Mouse (Mus musculus): ENCODE results near the gene Dlx6. TPM values are rescaled to one million over a fixed set of nuclear protein-coding genes. Genes with fewer than 3 reads are reported as not detected.

Gene Dlx6
- 10 to 100 TPM in 1 of 2 experiments, 1 to 10 TPM in 1; 7.3 to 21.3 TPM for total RNA-seq (2021)

DNA sequence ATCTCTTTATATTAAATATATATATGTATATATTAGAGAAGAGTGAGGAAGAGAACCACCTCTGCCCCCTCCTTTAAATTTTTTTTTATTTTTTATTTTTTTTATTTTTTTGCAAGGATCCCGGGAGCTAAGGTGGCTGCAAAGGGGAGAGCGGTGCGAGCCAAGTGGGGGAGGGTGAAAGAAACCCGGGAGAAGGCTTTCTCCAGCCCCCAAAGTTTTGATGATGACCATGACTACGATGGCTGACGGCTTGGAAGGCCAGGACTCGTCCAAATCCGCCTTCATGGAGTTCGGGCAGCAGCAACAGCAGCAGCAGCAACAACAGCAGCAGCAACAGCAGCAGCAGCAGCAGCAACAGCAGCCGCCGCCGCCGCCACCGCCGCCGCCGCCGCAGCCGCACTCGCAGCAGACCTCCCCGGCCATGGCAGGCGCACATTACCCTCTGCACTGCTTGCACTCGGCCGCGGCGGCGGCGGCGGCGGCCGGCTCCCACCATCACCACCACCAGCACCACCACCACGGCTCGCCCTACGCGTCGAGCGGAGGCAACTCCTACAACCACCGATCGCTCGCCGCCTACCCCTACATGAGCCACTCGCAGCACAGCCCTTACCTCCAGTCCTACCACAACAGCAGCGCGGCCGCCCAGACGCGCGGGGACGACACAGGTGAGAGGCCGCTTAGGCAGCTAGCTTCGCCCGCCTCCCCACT is at the start of gene Dlx6:
Dlx6 (plus strand) TSS at position 175 of the 711 bp plus-strand sequence.
- DNase-seq (ENCODE audit: low spot score in 2 of 2) = no peak
- intact Hi-C loops (cut with DNase I) = loop anchor here (5.0 kb wide), 1 partner anchor 286 kb away; the partner anchor contains the start of gene Sem1

GRCm38 (mm10) chr6:6816821-6817220 is 46.3 kb upstream of the Dlx6 start:
- DNase-seq (ENCODE audit: low spot score in 2 of 2) = peak; percentile 20 to 92
- intact Hi-C loops (cut with DNase I) = no loop called here

DNA sequence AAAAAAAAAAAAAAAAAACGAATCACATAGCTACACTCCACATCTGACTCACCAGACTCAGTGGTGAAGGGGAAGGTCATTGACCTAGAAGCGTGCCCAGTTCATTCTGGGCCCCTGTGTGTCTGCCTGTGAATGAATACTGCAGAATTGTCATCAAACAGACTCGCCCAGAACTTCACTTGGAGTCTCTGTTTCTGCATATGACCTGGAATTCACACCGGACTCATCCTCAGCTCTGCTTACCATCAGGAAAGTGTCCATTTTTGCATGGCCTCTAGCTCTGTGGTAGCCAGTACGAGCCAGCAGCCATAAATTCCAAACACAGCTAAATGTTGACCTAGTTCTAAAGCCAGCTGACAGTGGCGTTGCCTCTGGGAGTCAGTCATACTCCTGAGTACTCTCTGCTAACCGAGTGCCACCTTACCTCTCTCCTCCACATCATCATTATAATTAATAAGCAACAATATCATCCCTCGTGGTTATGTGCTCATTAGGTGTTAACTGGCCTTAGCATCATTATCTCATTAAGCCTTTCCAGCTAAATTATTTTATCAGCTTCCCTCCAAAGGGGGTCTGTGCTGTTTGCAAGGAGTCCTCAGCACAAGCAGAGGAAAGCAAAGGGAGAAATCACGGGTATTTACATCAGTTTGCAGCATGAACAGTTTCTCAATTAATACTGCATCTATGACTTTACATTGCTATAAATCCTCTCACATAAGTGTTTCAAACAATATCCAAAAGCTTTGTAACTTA is 44.9 kb upstream of the Dlx6 start:
- DNase-seq (ENCODE audit: low spot score in 2 of 2) = no peak
- intact Hi-C loops (cut with DNase I) = no loop called here

- no peak for DNase-seq (ENCODE audit: low spot score in 2 of 2)
- intact Hi-C loops (cut with DNase I) = no loop called here
These were observed 44.0 kb upstream of the Dlx6 start for GRCm38 (mm10) chr6:6819134-6819533.

DNA sequence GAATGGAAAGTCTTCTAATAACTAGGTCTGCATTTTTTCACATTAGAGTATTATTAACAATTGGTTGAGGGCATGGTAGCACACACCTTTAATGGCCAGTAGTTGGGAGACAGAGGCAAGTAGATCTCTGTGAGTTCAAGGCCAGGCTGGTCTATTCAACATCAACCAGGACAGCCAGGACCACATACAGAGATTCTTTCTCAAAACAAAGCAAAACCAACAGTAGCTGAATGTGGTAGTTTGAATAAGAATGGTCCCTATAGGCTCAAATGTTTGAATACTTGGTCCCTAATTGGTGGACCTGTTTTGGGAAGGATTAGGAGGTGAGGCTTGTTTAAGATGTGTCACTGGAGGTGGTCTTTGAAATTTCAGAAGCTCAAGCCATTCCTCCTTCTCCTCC is 37.8 kb upstream of the Dlx6 start:
- DNase-seq (ENCODE audit: low spot score in 2 of 2) = no peak
- intact Hi-C loops (cut with DNase I) = no loop called here

DNA sequence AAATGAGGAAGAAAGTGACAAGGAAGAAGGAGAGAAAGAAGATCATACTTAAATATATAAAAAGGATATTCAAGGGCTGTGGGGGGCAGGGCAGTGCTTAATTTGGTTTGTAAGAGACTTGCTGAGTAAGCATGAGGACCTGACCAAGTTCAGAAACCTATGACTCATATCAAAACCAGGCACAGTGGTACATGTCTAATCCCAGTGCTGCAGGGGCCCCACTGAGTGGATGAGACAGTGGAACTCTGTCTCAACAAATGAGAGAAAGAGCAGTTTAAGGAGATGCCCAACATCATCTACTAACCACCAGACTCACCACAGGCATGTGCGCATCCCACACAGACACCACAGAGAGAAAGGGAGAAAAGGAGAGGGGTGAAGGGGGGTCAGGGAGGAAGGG is 36.3 kb upstream of the Dlx6 start:
- no peak for DNase-seq (ENCODE audit: low spot score in 2 of 2)
- intact Hi-C loops (cut with DNase I) = no loop called here

DNA sequence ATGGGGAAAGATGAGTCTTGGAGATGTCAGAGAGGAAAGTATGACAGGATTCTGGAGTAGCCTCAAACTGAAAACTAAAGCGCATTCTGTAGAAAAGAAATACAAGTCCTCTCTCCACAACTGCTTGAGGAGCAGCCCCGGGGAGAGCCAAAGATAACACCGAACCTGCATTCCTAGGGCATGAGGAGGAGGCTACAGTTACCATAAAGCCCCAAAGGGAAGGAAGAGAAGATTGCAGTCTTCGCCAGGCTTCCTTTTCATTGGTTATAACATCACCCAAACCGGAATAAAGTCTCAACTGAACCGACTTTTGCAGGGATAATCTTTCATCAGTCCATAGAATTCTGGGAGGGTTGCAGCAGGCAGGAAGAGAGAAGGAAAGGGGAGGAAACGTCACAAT is 32.7 kb upstream of the Dlx6 start:
- no peak for DNase-seq (ENCODE audit: low spot score in 2 of 2)
- intact Hi-C loops (cut with DNase I) = no loop called here

DNA sequence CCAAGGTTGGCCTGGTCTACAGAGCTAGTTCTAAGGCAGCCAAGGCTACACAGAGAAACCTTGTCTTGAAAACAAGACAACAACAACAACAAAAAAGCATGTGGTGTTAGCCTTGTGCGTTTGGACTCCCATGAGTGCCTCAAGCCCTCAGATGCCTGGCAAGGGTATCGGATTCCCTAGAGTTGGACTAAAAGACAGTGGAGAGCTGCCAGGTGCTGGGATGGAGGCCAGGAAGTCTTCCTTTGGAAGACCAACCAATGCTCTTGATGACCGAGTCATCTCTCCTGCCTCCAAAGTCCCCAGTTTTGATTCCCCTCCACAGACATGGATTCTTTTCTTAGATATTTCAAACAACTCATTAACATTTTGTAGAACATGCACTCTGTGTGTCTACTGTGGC is 29.8 kb upstream of the Dlx6 start:
- intact Hi-C loops (cut with DNase I) = no loop called here
- no peak for DNase-seq (ENCODE audit: low spot score in 2 of 2)

- intact Hi-C loops (cut with DNase I) = loop anchor here (5.0 kb wide), 1 partner anchor 34 kb away; the partner anchor contains the start of gene Dlx5
- no peak for DNase-seq (ENCODE audit: low spot score in 2 of 2)
These were observed 14.6 kb upstream of the Dlx6 start for GRCm38 (mm10) chr6:6848541-6848940.

DNA sequence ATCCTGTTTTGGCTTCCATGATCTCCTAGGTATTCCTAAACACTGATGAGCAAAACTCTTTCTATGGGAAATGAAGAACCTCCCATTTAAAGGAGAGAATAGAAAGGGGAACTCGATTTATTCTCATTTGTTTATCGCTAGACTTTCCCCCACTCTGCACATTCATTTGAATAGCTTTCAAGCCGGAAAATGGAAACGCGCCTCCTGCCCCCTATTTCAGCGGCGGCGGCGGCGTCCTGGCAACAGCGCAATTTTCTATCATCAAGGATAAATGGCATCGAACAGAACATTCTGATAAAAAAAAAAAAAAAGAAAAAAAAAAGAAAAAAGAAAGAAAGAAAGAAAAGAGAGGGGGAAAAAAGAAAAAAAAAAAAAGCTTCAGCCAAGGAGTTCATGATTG is 13.4 kb upstream of the Dlx6 start:
- intact Hi-C loops (cut with DNase I) = loop anchor here (5.0 kb wide), 1 partner anchor 33 kb away; the partner anchor contains the start of gene Dlx5
- no peak for DNase-seq (ENCODE audit: low spot score in 2 of 2)

GRCm38 (mm10) chr6:6850324-6851060 is 12.6 kb upstream of the Dlx6 start:
- intact Hi-C loops (cut with DNase I) = no loop called here
- DNase-seq (ENCODE audit: low spot score in 2 of 2) = no peak

- intact Hi-C loops (cut with DNase I) = no loop called here
- DNase-seq (ENCODE audit: low spot score in 2 of 2) = no peak
These were observed 12.0 kb upstream of the Dlx6 start for GRCm38 (mm10) chr6:6851166-6851565.

- DNase-seq (ENCODE audit: low spot score in 2 of 2) = no peak
These were observed 10.2 kb upstream of the Dlx6 start for GRCm38 (mm10) chr6:6852944-6853343.

DNA sequence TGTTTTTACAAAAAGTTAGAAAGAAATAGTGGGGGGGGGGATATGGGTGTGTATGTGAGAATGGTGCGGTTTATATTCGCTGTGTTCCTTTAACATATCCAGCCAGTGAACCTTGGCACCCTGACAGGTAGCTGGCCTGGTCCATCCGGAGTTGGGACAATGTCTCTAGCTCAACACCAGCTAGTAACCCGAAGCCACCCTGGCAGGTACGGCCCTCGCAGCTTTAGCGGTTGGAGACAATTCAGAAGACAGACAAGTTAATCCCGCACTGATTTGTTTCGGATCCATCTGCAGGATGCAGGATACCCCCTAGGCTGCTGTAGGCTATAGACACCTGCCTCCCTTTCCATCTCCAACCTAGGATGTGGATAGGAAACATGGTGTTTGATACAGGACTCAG is 9.0 kb upstream of the Dlx6 start:
- DNase-seq (ENCODE audit: low spot score in 2 of 2) = no peak
- intact Hi-C loops (cut with DNase I) = no loop called here

More at GRCm38 (mm10) chr6:6852944-6853343, 10.2 kb upstream of the Dlx6 start:
- intact Hi-C loops (cut with DNase I) = no loop called here

- DNase-seq (ENCODE audit: low spot score in 2 of 2) = no peak
- intact Hi-C loops (cut with DNase I) = no loop called here
These were observed 8.0 kb upstream of the Dlx6 start for GRCm38 (mm10) chr6:6854902-6855745.

DNA sequence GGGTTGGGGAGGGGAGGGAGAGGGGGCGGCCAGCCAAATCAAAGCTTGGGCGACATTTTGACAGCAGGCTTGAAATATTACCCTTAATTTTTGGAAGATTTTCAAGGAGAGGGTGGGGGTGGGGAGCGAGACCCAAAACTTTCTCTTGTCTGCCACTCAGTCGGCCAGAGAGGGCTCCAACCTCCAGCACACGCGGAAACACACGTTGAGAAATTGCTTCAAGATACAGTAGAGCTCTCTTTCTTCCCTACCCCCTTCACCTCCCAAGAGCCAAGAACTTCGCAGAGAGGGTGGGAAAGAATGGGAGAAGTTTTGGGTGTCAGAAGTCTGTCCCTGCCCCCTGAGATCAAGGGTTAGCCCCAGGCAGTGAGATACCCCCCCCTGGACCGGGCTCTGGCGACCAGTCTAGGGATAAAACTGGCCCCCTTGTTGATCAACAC is 7.4 kb upstream of the Dlx6 start:
- no peak for DNase-seq (ENCODE audit: low spot score in 2 of 2)
- intact Hi-C loops (cut with DNase I) = no loop called here

DNA sequence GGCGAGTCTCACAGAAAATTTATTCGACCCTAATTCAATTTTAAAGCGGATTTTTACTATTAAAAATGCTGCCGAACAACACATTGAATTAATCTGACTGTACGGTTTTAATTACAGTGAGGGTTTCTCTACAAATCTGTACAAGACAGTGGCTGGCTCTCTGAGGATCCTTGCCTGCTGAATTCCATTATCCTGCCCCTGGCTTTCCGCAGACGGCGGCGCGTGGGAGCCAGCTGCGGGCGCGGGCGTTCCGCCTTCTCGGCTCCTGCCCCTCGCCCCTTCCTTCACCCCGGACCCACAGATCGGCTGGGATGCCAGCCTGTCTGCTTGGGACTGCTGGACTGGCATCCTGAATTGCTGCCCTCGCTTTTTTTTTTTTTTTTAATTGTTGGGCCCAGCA is 6.8 kb upstream of the Dlx6 start:
- DNase-seq (ENCODE audit: low spot score in 2 of 2) = no peak
- intact Hi-C loops (cut with DNase I) = no loop called here

GRCm38 (mm10) chr6:6856881-6857280 is 6.3 kb upstream of the Dlx6 start:
- intact Hi-C loops (cut with DNase I) = no loop called here
- no peak for DNase-seq (ENCODE audit: low spot score in 2 of 2)

GRCm38 (mm10) chr6:6857766-6858165 is 5.4 kb upstream of the Dlx6 start:
- DNase-seq (ENCODE audit: low spot score in 2 of 2) = no peak
- intact Hi-C loops (cut with DNase I) = no loop called here
